Mouse (Mus musculus): ENCODE measurements around the gene Kcnmb2.
A peak's percentile ranks its signal among the peaks of the same experiment; 100 is the strongest.

Gene Kcnmb2

GRCm38 (mm10) chr3:31902504-31903330, at the start of gene Kcnmb2:
TSS of gene Kcnmb2 (plus strand) at chr3:31902507.
- peak; percentile 62 to 66 for DNase-seq

GRCm38 (mm10) chr3:31863522-31863921, 38.8 kb upstream of the Kcnmb2 start:
- no peak for DNase-seq

- DNase-seq, result no peak
These were observed 38.2 kb upstream of the Kcnmb2 start for GRCm38 (mm10) chr3:31864070-31864469.

GRCm38 (mm10) chr3:31871461-31871860, 30.8 kb upstream of the Kcnmb2 start:
- no peak for DNase-seq

- DNase-seq, result no peak
These were observed 19.6 kb upstream of the Kcnmb2 start for GRCm38 (mm10) chr3:31882621-31883131.

- DNase-seq, result no peak
These were observed 9.7 kb upstream of the Kcnmb2 start for GRCm38 (mm10) chr3:31892653-31893052.

GRCm38 (mm10) chr3:31903506-31903905, 1.2 kb downstream of the Kcnmb2 start:
- DNase-seq, result peak; percentile 21 to 31

- DNase-seq, result no peak
These were observed 1.8 kb downstream of the Kcnmb2 start for GRCm38 (mm10) chr3:31904156-31904555.

GRCm38 (mm10) chr3:31911168-31911567, 8.9 kb downstream of the Kcnmb2 start:
- no peak for DNase-seq

- no peak for DNase-seq
These were observed 9.4 kb downstream of the Kcnmb2 start for GRCm38 (mm10) chr3:31911690-31912089.

GRCm38 (mm10) chr3:31928544-31928943, 26.2 kb downstream of the Kcnmb2 start:
- peak; percentile 22 to 70 for DNase-seq

GRCm38 (mm10) chr3:31934704-31935103, 32.4 kb downstream of the Kcnmb2 start:
- DNase-seq, result no peak

GRCm38 (mm10) chr3:31941478-31941877, 39.2 kb downstream of the Kcnmb2 start:
- no peak for DNase-seq

- DNase-seq, result no peak
These were observed 51.9 kb downstream of the Kcnmb2 start for GRCm38 (mm10) chr3:31954213-31954612.

- DNase-seq, result no peak
These were observed 52.7 kb downstream of the Kcnmb2 start for GRCm38 (mm10) chr3:31955004-31955403.

GRCm38 (mm10) chr3:31959821-31960220, 57.5 kb downstream of the Kcnmb2 start:
- DNase-seq, result peak; percentile 69 to 72

- DNase-seq, result no peak
These were observed 58.9 kb downstream of the Kcnmb2 start for GRCm38 (mm10) chr3:31961175-31961574.

- no peak for DNase-seq
These were observed 60.8 kb downstream of the Kcnmb2 start for GRCm38 (mm10) chr3:31963076-31963475.

- DNase-seq, result no peak
These were observed 77.4 kb downstream of the Kcnmb2 start for GRCm38 (mm10) chr3:31979661-31980060.

- peak; percentile 21 to 28 for DNase-seq
These were observed 80.1 kb downstream of the Kcnmb2 start for GRCm38 (mm10) chr3:31982444-31982843.

GRCm38 (mm10) chr3:31985103-31985502, 82.8 kb downstream of the Kcnmb2 start:
- DNase-seq, result no peak

- no peak for DNase-seq
These were observed 89.3 kb downstream of the Kcnmb2 start for GRCm38 (mm10) chr3:31991526-31992045.

- no peak for DNase-seq
These were observed 109.3 kb downstream of the Kcnmb2 start for GRCm38 (mm10) chr3:32011566-32011965.

Measured in cerebellum, postnatal 14 days (tissue).